Mouse (Mus musculus) embryonic facial prominence, embryonic 15.5 days (tissue): Measurements from ENCODE around the gene Khnyn. TPM values are rescaled to one million over a fixed set of nuclear protein-coding genes. Genes with fewer than 3 reads are reported as not detected.

Experiments
- ATAC-seq: fragments of 200-750 bp; cut with Nextera tagmentation; 2 replicates; pipeline ENCODE4 v1.8.0; 2017; ENCODE audit warnings: low read depth, moderate TSS enrichment; ENCODE audit not compliant: insufficient number of reproducible peaks, low FRiP score, low TSS enrichment
- H3K27ac ChIP-seq: fragments of 300-500 bp; sonication (generic); replicated peaks from 2 replicates; pipeline ENCODE4 v1.5.1; 2015; ENCODE audit warnings: mild to moderate bottlenecking, inconsistent platforms
- H3K27me3 ChIP-seq: fragments of 300-500 bp; sonication (generic); 2 replicates; pipeline ENCODE4 v1.6.1; 2015; ENCODE audit warnings: inconsistent platforms
- H3K36me3 ChIP-seq: fragments of 300-500 bp; sonication (generic); 2 replicates; pipeline ENCODE4 v1.6.1; 2015; ENCODE audit warnings: mild to moderate bottlenecking, inconsistent platforms
- H3K4me1 ChIP-seq: fragments of 300-500 bp; sonication (generic); 2 replicates; pipeline ENCODE4 v1.6.1; 2015; ENCODE audit warnings: inconsistent platforms
- H3K4me2 ChIP-seq: fragments of 300-500 bp; sonication (generic); replicated peaks from 2 replicates; pipeline ENCODE4 v1.6.1; 2015; ENCODE audit warnings: mild to moderate bottlenecking, inconsistent platforms
- H3K4me3 ChIP-seq: fragments of 300-500 bp; sonication (generic); replicated peaks from 2 replicates; pipeline ENCODE4 v1.5.1; 2015; ENCODE audit warnings: mild to moderate bottlenecking, inconsistent platforms
- H3K9ac ChIP-seq: fragments of 300-500 bp; sonication (generic); 2 replicates; pipeline ENCODE4 v1.6.1; 2015; ENCODE audit warnings: inconsistent platforms
- H3K9me3 ChIP-seq: fragments of 300-500 bp; sonication (generic); replicated peaks from 2 replicates; pipeline ENCODE4 v1.6.1; 2016; ENCODE audit warnings: inconsistent platforms
- WGBS: fragments of 180-500 bp; shearing (Covaris S2); methylation state at CpG from one replicate; pipeline ENCODE4 v1.1.7; 2015; 5-methylcytosine and 5-hydroxymethylcytosine counted together
- polyA plus RNA-seq: library from polyadenylated mRNA; unstranded; fragments of >200 nt; fragmentation: Nextera tagmentation; extraction: Ambion mirVana; gene quantifications from 2 replicates; pipeline ENCODE4 v1.2.1, GENCODE M21; 2015

Khnyn gene
- polyA plus RNA-seq, 1 experiment from 2014 or later: 19.9 TPM

GRCm38 (mm10) chr14:55873714-55874683 lies 10.7 kb upstream of the Khnyn start:
- peak; percentile 21; the same call in 1 of the 2 replicates for ATAC-seq
- H3K36me3 ChIP-seq: peaks cover 39% of the 10 kb centered on the region
- H3K4me3 ChIP-seq: peak overlapping the region; percentile 13
- H3K9me3 ChIP-seq: no peaks in the 10 kb centered on the region
- no peak overlapping the region; the same call in 1 of the 2 replicates for H3K9ac ChIP-seq
- H3K27me3 ChIP-seq: no peaks in the 10 kb centered on the region
- WGBS: 12% methylated on average over 30 of the region's 30 CpGs
- H3K4me1 ChIP-seq: peaks cover 23% of the 10 kb centered on the region
- peak overlapping the region; percentile 45 for H3K4me2 ChIP-seq
- no peak overlapping the region; the same call in 1 of the 2 replicates for H3K27ac ChIP-seq

- Histone ChIP-seq H3K36me3 (peaks cover 4% of the 10 kb centered on the region; the same call in 1 of the 2 replicates), H3K9ac (no peak overlapping the region), H3K4me1 (peaks cover 23% of the 10 kb centered on the region), H3K4me2 (no peak overlapping the region; the same call in 1 of the 2 replicates), H3K4me3 (no peak overlapping the region), H3K27me3 (no peaks in the 10 kb centered on the region), H3K9me3 (no peaks in the 10 kb centered on the region), H3K27ac (no peak overlapping the region)
- WGBS: 10% methylated on average over 14 of the region's 14 CpGs
- no peak for ATAC-seq
Measured at GRCm38 (mm10) chr14:55877469-55878315, 7.1 kb upstream of the Khnyn start.

- 26% methylated on average over 7 of the region's 7 CpGs for WGBS
- ATAC-seq: no peak
- Histone ChIP-seq H3K9ac (no peak overlapping the region), H3K27ac (no peak overlapping the region), H3K36me3 (no peaks in the 10 kb centered on the region), H3K4me1 (peaks cover 20% of the 10 kb centered on the region), H3K9me3 (no peaks in the 10 kb centered on the region), H3K4me2 (no peak overlapping the region; the same call in 1 of the 2 replicates), H3K4me3 (no peak overlapping the region), H3K27me3 (no peaks in the 10 kb centered on the region)
Measured at GRCm38 (mm10) chr14:55878316-55878940, 6.3 kb upstream of the Khnyn start.

- Histone ChIP-seq H3K36me3 (no peaks in the 10 kb centered on the region), H3K9me3 (no peaks in the 10 kb centered on the region)
- 53% methylated on average over 1 of the region's 1 CpGs for WGBS
Measured at GRCm38 (mm10) chr14:55879623-55880022, 5.1 kb upstream of the Khnyn start.

GRCm38 (mm10) chr14:55880982-55881381 lies 3.8 kb upstream of the Khnyn start:
- H3K4me1 ChIP-seq: peaks cover 27% of the 10 kb centered on the region
- H3K9ac ChIP-seq: no peak overlapping the region
- no peaks in the 10 kb centered on the region for H3K36me3 ChIP-seq
- no peak overlapping the region for H3K4me2 ChIP-seq
- no peaks in the 10 kb centered on the region for H3K9me3 ChIP-seq
- no peaks in the 10 kb centered on the region for H3K27me3 ChIP-seq
- H3K4me3 ChIP-seq: no peak overlapping the region
- H3K27ac ChIP-seq: no peak overlapping the region
- 80% methylated on average over 8 of the region's 8 CpGs for WGBS
- ATAC-seq: no peak

More at GRCm38 (mm10) chr14:55879623-55880022, 5.1 kb upstream of the Khnyn start:
- no peak overlapping the region for H3K27ac ChIP-seq
- H3K27me3 ChIP-seq: no peaks in the 10 kb centered on the region
- H3K4me2 ChIP-seq: no peak overlapping the region
- no peak for ATAC-seq
- H3K4me1 ChIP-seq: peaks cover 21% of the 10 kb centered on the region
- no peak overlapping the region for H3K9ac ChIP-seq
- no peak overlapping the region for H3K4me3 ChIP-seq

- Histone ChIP-seq H3K27me3 (no peaks in the 10 kb centered on the region), H3K4me3 (no peak overlapping the region), H3K9ac (no peak overlapping the region), H3K9me3 (no peaks in the 10 kb centered on the region), H3K4me1 (peaks cover 40% of the 10 kb centered on the region), H3K36me3 (peaks cover 8% of the 10 kb centered on the region), H3K27ac (no peak overlapping the region), H3K4me2 (no peak overlapping the region)
- no peak for ATAC-seq
- WGBS: 48% methylated on average over 6 of the region's 6 CpGs
Measured at GRCm38 (mm10) chr14:55882171-55882641, 2.5 kb upstream of the Khnyn start.

- WGBS: 91% methylated on average over 13 of the region's 13 CpGs
- ATAC-seq: no peak
- no peak overlapping the region for H3K4me2 ChIP-seq
- H3K4me1 ChIP-seq: peaks cover 35% of the 10 kb centered on the region
- H3K27me3 ChIP-seq: no peaks in the 10 kb centered on the region
- no peak overlapping the region for H3K27ac ChIP-seq
- no peak overlapping the region for H3K4me3 ChIP-seq
- H3K9me3 ChIP-seq: no peaks in the 10 kb centered on the region
- H3K36me3 ChIP-seq: peaks cover 18% of the 10 kb centered on the region
- H3K9ac ChIP-seq: no peak overlapping the region
Measured at GRCm38 (mm10) chr14:55883149-55883661, 1.5 kb upstream of the Khnyn start.

- peaks cover 23% of the 10 kb centered on the region for H3K36me3 ChIP-seq
- H3K27me3 ChIP-seq: no peaks in the 10 kb centered on the region
- no peak overlapping the region for H3K4me3 ChIP-seq
- H3K27ac ChIP-seq: peak overlapping the region; percentile 91
- no peak overlapping the region for H3K9ac ChIP-seq
- ATAC-seq: no peak
- no peaks in the 10 kb centered on the region for H3K9me3 ChIP-seq
- H3K4me1 ChIP-seq: peaks cover 34% of the 10 kb centered on the region
- H3K4me2 ChIP-seq: no peak overlapping the region
- WGBS: 86% methylated on average over 12 of the region's 12 CpGs
Measured at GRCm38 (mm10) chr14:55883663-55884062, 1.1 kb upstream of the Khnyn start.

- peaks cover 28% of the 10 kb centered on the region for H3K36me3 ChIP-seq
- ATAC-seq: no peak
- no peaks in the 10 kb centered on the region for H3K9me3 ChIP-seq
- peak within 1 kb of the TSS; percentile 78 for H3K4me2 ChIP-seq
- peak within 1 kb of the TSS; percentile 70 for H3K9ac ChIP-seq
- WGBS: 41% methylated on average over 4 of the region's 4 CpGs
- H3K27me3 ChIP-seq: no peaks in the 10 kb centered on the region
- peak within 1 kb of the TSS; percentile 69 for H3K4me3 ChIP-seq
- H3K4me1 ChIP-seq: peaks cover 33% of the 10 kb centered on the region
- peak within 1 kb of the TSS; percentile 91 for H3K27ac ChIP-seq
Measured at GRCm38 (mm10) chr14:55884166-55884565, 581 bp upstream of the Khnyn start, which contains the start of gene Cbln3. TSS of gene Cbln3 (minus strand) at chr14:55884392.

GRCm38 (mm10) chr14:55885114-55885790 lies 505 bp downstream of the Khnyn start:
- Histone ChIP-seq H3K4me3 (peak overlapping the region; percentile 69), H3K9me3 (no peaks in the 10 kb centered on the region), H3K27me3 (no peaks in the 10 kb centered on the region), H3K27ac (peak overlapping the region; percentile 91), H3K4me2 (peak overlapping the region; percentile 78), H3K4me1 (peaks cover 33% of the 10 kb centered on the region), H3K9ac (peak overlapping the region; percentile 70), H3K36me3 (peaks cover 38% of the 10 kb centered on the region)
- 1% methylated on average over 23 of the region's 30 CpGs for WGBS
- peak; percentile 72 for ATAC-seq
